Mouse (Mus musculus) ES-Bruce4 (cell line): ENCODE data around the gene Gpc5. TPM values are rescaled to one million over a fixed set of nuclear protein-coding genes. Genes with fewer than 3 reads are reported as not detected.

ENCODE experiments used
- H3K27ac ChIP-seq: 2 replicates; pipeline ENCODE4 v1.5.1; 2012; ENCODE audit warnings: low read length, inconsistent platforms; ENCODE audit not compliant: insufficient read depth
- H3K27me3 ChIP-seq: 2 replicates; pipeline ENCODE4 v1.6.1; 2012; ENCODE audit warnings: mild to moderate bottlenecking, low read length, inconsistent platforms; ENCODE audit not compliant: control insufficient read depth, poor library complexity, insufficient read depth, severe bottlenecking
- H3K36me3 ChIP-seq: 2 replicates; pipeline ENCODE4 v1.6.1; 2012; ENCODE audit warnings: inconsistent platforms, mild to moderate bottlenecking, low read length, moderate library complexity; ENCODE audit not compliant: control insufficient read depth, poor library complexity, insufficient read depth, severe bottlenecking
- H3K4me1 ChIP-seq: one replicate; pipeline ENCODE4 v1.8.1; 2011; ENCODE audit warnings: low read length; ENCODE audit not compliant: control insufficient read depth, insufficient read depth
- H3K4me3 ChIP-seq: 2 replicates; pipeline ENCODE4 v1.5.1; 2011; ENCODE audit warnings: low read depth, mild to moderate bottlenecking, low read length
- H3K9ac ChIP-seq: 2 replicates; pipeline ENCODE4 v1.6.1; 2012; ENCODE audit warnings: low read depth, mild to moderate bottlenecking, inconsistent platforms; ENCODE audit not compliant: poor library complexity, severe bottlenecking
- H3K9me3 ChIP-seq: replicated peaks from 2 replicates; pipeline ENCODE4 v1.6.1; 2012; ENCODE audit warnings: mild to moderate bottlenecking, low read length, inconsistent platforms; ENCODE audit not compliant: control insufficient read depth, poor library complexity, insufficient read depth, severe bottlenecking
- CTCF ChIP-seq: IDR thresholded peaks from one replicate; pipeline ENCODE4 v1.8.1; 2011; ENCODE audit warnings: low read depth, low read length
- EP300 ChIP-seq: IDR thresholded peaks from 2 replicates; pipeline ENCODE4 v1.6.1; 2011; ENCODE audit warnings: low read depth, low read length; ENCODE audit not compliant: insufficient read depth
- POLR2A ChIP-seq: IDR thresholded peaks from one replicate; pipeline ENCODE4 v1.8.1; 2011; ENCODE audit warnings: low read length; ENCODE audit not compliant: insufficient read depth
- polyA plus RNA-seq: library from polyadenylated mRNA; stranded (reverse); fragments of >200 nt; gene quantifications from 2 replicates; pipeline ENCODE4 v1.2.4, GENCODE M21; 2011; ENCODE audit warnings: low read depth; ENCODE audit not compliant: missing spikeins, insufficient read depth, insufficient read length

Gpc5 gene
- polyA plus RNA-seq, 1 experiment, result not detected

DNA sequence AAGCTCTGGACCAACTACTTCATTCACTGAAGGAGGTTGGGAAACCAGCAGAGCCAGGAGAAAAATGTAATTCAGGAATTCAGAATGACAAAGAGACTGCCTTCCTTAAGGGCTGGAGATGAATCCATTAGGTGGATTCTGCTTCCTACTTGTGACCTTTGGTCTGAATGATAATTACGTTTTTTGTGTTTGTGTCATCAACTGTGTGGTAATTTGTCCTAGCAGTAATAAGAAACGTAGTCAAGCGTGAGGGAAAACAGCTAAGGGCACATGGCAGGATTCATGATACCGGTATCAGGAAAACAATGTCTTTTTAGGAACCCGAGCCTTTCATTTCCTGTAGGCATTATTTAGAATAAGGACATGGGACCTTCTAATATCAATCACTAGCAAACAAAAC is 1045.3 kb downstream of the Gpc5 start:
- Histone ChIP-seq H3K9ac (no peak overlapping the region), H3K9me3 (no peaks in the 10 kb centered on the region), H3K4me3 (no peak overlapping the region), H3K27me3 (no peaks in the 10 kb centered on the region), H3K36me3 (no peaks in the 10 kb centered on the region), H3K4me1 (no peaks in the 10 kb centered on the region), H3K27ac (no peak overlapping the region)
- TF ChIP-seq EP300 (no peak), CTCF (no peak)

DNA sequence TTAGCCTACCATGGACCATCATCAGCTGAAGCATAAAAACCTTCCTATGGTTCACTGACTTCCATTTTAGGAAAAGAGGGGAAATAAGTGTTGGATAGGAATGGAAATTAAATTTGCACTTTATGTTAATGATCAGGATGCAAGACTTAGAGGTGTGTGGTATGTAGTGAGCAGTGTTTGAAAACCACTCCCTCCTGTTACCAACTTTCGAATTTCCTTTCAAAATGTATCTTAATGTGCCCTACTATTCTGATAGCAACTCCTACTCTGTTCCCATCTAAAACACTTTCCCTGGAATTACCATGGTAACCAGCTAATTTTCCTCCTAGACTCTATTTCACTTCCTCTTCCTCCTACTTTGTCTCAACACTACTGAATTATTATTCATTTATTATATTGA is 1045.8 kb downstream of the Gpc5 start:
- TF ChIP-seq POLR2A, result no peak
- TF ChIP-seq EP300, result no peak
- TF ChIP-seq CTCF, result no peak
- Histone ChIP-seq H3K4me3 (no peak overlapping the region), H3K9me3 (no peaks in the 10 kb centered on the region), H3K4me1 (no peaks in the 10 kb centered on the region), H3K9ac (no peak overlapping the region), H3K27ac (no peak overlapping the region), H3K27me3 (no peaks in the 10 kb centered on the region), H3K36me3 (no peaks in the 10 kb centered on the region)

DNA sequence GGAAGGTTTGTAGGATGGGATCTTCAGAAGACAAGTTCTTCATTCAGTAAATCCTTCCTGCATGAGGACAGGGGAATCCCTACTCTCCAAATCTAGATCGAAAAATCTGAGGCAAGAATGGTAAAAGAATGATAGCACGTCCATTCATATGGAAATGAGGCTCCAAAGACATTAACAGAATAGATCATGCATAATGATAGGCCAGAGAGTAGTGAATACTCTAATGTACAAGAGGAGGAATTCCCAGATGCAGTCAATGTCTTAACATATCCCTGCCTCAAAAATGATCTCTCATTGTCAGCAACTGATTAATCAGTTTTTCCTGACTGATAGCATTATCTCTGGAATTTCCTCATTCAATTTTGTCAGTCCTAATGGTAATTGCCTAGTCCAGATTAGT is 1070.6 kb downstream of the Gpc5 start:
- Histone ChIP-seq H3K9ac (no peak overlapping the region), H3K4me1 (no peaks in the 10 kb centered on the region), H3K27ac (no peak overlapping the region), H3K27me3 (no peaks in the 10 kb centered on the region), H3K9me3 (no peaks in the 10 kb centered on the region), H3K36me3 (no peaks in the 10 kb centered on the region), H3K4me3 (no peak overlapping the region)
- no peak for TF ChIP-seq POLR2A

DNA sequence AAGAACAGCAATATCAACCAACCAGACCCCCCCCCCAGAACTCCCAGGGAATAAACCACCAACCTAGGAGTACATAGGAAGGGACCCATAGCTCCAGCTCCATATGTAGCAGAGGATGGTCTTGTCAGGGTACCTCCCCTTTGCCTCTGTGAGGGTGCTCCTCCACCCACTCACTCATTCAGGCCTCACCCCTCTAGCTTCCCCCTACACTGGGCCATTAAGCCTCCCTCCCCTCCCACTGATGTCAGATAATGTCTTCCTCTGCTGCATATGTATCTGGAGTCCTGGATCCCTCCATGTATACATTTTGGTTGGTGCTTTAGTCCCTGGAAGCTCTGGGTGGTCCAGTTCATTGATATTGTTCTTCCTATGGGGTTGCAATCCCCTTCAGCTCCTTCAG is 1075.4 kb downstream of the Gpc5 start:
- Histone ChIP-seq H3K4me1 (no peaks in the 10 kb centered on the region), H3K9ac (no peak overlapping the region)
- TF ChIP-seq POLR2A, result no peak
- TF ChIP-seq CTCF, result no peak
- no peak for TF ChIP-seq EP300

DNA sequence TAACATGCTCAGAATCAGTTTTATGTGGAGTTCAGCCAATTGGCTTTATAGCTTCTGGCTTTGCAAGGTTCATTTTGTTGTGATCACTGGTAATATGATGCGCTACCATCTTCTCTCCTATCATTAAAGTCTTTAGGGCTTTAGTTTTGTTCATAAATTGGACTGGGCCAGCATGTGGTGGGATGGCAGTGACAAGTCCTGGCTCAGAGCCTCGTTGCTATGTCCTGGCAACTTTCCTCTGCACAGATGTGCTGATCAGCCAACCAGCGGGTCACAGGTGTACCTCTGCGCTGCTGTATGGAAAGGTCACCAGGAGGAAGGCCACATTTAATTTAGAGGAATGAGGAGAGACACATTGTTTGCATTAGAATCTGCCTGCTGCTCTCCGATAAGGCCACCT is 1077.1 kb downstream of the Gpc5 start:
- H3K4me3 ChIP-seq, result no peak overlapping the region
- TF ChIP-seq POLR2A, result no peak
- TF ChIP-seq EP300, result no peak
- no peak for TF ChIP-seq CTCF
- H3K4me1 ChIP-seq, result no peaks in the 10 kb centered on the region
- H3K27me3 ChIP-seq, result no peaks in the 10 kb centered on the region
- H3K27ac ChIP-seq, result no peak overlapping the region
- H3K9me3 ChIP-seq, result no peaks in the 10 kb centered on the region
- no peak overlapping the region for H3K9ac ChIP-seq
- H3K36me3 ChIP-seq, result no peaks in the 10 kb centered on the region

More for the DNA sequence above, 1075.4 kb downstream of the Gpc5 start:
- no peak overlapping the region for H3K4me3 ChIP-seq
- no peaks in the 10 kb centered on the region for H3K27me3 ChIP-seq
- H3K36me3 ChIP-seq, result no peaks in the 10 kb centered on the region
- H3K9me3 ChIP-seq, result no peaks in the 10 kb centered on the region
- H3K27ac ChIP-seq, result no peak overlapping the region

DNA sequence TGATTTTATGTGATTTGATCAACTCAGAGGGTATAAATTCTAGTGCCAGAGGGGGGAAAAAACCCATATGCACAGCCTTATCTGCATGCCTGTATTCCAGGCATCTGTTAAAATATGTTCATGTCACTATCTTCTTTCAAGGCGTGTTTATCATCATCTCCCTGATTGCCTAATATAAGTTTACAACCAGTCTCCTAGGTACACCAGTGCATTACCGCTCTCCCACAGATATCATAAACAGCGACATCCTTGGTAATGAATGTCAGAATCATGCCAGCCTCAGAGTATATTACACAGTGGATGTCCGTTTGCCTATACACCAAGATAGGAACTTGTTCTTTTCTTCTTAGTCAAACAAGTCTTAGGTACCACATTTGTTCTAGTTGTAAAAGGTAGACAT is 1095.0 kb downstream of the Gpc5 start:
- TF ChIP-seq POLR2A (no peak), CTCF (no peak)
- H3K9me3 ChIP-seq, result no peaks in the 10 kb centered on the region
- H3K27me3 ChIP-seq, result no peaks in the 10 kb centered on the region
- no peak overlapping the region for H3K9ac ChIP-seq
- no peak overlapping the region for H3K27ac ChIP-seq
- H3K4me1 ChIP-seq, result no peaks in the 10 kb centered on the region
- no peaks in the 10 kb centered on the region for H3K36me3 ChIP-seq
- H3K4me3 ChIP-seq, result no peak overlapping the region

DNA sequence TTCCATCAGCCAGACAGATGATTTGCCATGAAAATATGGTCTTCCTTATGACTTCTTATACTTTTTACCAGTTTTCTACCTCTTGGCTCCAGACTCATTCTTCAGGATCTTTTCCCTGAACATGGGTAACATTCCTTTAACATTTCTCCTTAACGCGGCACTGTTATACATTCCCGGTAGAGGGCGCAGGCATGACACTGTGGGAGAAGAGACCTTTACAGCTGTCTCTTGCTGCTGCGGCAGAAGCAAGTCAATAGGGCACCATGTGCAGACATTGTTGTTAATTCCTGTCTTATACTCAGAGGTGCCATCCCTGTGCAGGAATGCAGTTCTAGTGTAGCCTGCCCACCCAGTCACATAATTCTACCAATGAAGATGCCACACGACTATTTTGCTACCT is 1115.0 kb downstream of the Gpc5 start:
- no peaks in the 10 kb centered on the region for H3K36me3 ChIP-seq
- H3K9ac ChIP-seq, result no peak overlapping the region
- no peaks in the 10 kb centered on the region for H3K9me3 ChIP-seq
- H3K27ac ChIP-seq, result no peak overlapping the region
- H3K27me3 ChIP-seq, result no peaks in the 10 kb centered on the region
- peak; percentile 57 for TF ChIP-seq CTCF
- no peak for TF ChIP-seq EP300
- no peak overlapping the region for H3K4me3 ChIP-seq
- no peaks in the 10 kb centered on the region for H3K4me1 ChIP-seq
